Mouse (Mus musculus) thymus, adult 2 months (tissue): ENCODE measurements at regions not wholly inside any gene's neighbourhood (a gene's known extent, or its start where the extent isn't known, plus 50 kb on each side); places are given as distances from the start of the nearest gene placed in this dataset.

Experiments used
- DNase-seq: peaks from one replicate; pipeline ENCODE4 v3.0.0; 2021
- H3K27ac ChIP-seq: fragments of 200-500 bp; 2 replicates; pipeline ENCODE4 v1.5.1; 2012; ENCODE audit warnings: low read length, control low read depth; ENCODE audit not compliant: control insufficient read depth, insufficient read depth
- H3K27me3 ChIP-seq: fragments of 200-500 bp; 2 replicates; pipeline ENCODE4 v1.6.1; 2012; ENCODE audit warnings: mild to moderate bottlenecking, low read length, moderate library complexity, mixed read lengths; ENCODE audit not compliant: control insufficient read depth, insufficient read depth
- H3K36me3 ChIP-seq: fragments of 200-500 bp; 2 replicates; pipeline ENCODE4 v1.6.1; 2012; ENCODE audit warnings: mild to moderate bottlenecking, low read length, moderate library complexity; ENCODE audit not compliant: control insufficient read depth, insufficient read depth
- H3K4me1 ChIP-seq: fragments of 200-500 bp; replicated peaks from 2 replicates; pipeline ENCODE4 v1.6.1; 2012; ENCODE audit warnings: low read length; ENCODE audit not compliant: control insufficient read depth, insufficient read depth
- H3K4me3 ChIP-seq: fragments of 200-500 bp; 2 replicates; pipeline ENCODE4 v1.5.1; 2012; ENCODE audit warnings: mild to moderate bottlenecking, low read length, control low read depth, moderate library complexity; ENCODE audit not compliant: control insufficient read depth, insufficient read depth
- CTCF ChIP-seq: fragments of 200-500 bp; IDR thresholded peaks from 2 replicates; pipeline ENCODE4 v1.5.1; 2012; ENCODE audit warnings: mild to moderate bottlenecking, control low read depth, low read length, moderate library complexity, borderline replicate concordance; ENCODE audit not compliant: control insufficient read depth, poor library complexity, insufficient read depth; ENCODE audit errors: extremely low read depth
- POLR2A ChIP-seq: fragments of 200-500 bp; IDR thresholded peaks from 2 replicates; pipeline ENCODE4 v1.6.1; 2012; ENCODE audit warnings: mild to moderate bottlenecking, low read length, control low read depth, moderate library complexity; ENCODE audit not compliant: control insufficient read depth, poor library complexity, insufficient read depth; ENCODE audit errors: extremely low read depth
- WGBS: fragments of 180-500 bp; shearing (Covaris S2); methylation state at CpG from one replicate; pipeline ENCODE4 v1.1.7; 2018; 5-methylcytosine and 5-hydroxymethylcytosine counted together

- no peak for DNase-seq
- TF ChIP-seq CTCF: no peak
- no peak for TF ChIP-seq POLR2A
- Histone ChIP-seq H3K4me1 (peaks cover 6% of the 10 kb centered on the region), H3K36me3 (no peaks in the 10 kb centered on the region), H3K27ac (no peak overlapping the region), H3K4me3 (no peak overlapping the region), H3K27me3 (no peaks in the 10 kb centered on the region)
- WGBS: 89% methylated on average over 10 of the region's 10 CpGs
These were observed 1143.8 kb downstream of the 4930447A16Rik start for GRCm38 (mm10) chr15:38569011-38569640.

DNA sequence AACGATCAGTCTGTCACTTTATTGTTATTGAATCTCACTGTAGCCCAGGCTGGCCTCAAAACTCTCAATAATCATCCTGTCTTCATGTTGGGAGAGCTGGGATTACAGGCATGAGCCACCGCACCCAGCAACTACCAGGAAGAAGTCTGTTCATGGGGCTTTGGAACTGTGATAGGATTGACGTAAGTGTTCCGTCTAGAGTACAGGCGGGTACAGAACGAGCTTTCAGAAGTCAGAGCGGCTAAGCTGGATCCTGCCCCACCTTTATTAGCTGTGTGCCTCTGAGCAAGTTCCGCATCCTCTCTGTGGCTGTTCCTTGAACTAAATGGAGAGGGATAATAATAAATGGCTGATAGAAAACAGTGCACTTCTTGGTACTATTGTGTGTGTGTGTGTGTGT, 1144.8 kb downstream of the 4930447A16Rik start:
- no peak overlapping the region for H3K27ac ChIP-seq
- H3K27me3 ChIP-seq: no peaks in the 10 kb centered on the region
- H3K4me3 ChIP-seq: no peak overlapping the region
- H3K36me3 ChIP-seq: no peaks in the 10 kb centered on the region
- peaks cover 9% of the 10 kb centered on the region for H3K4me1 ChIP-seq
- WGBS: 98% methylated on average over 8 of the region's 8 CpGs
- no peak for DNase-seq
- TF ChIP-seq CTCF: no peak
- no peak for TF ChIP-seq POLR2A

- TF ChIP-seq POLR2A: no peak
- TF ChIP-seq CTCF: no peak
- no peak overlapping the region for H3K27ac ChIP-seq
- WGBS: 89% methylated on average over 8 of the region's 8 CpGs
- no peaks in the 10 kb centered on the region for H3K27me3 ChIP-seq
- H3K4me1 ChIP-seq: peaks cover 9% of the 10 kb centered on the region
- DNase-seq: no peak
- no peak overlapping the region for H3K4me3 ChIP-seq
- no peaks in the 10 kb centered on the region for H3K36me3 ChIP-seq
These were observed 1145.4 kb downstream of the 4930447A16Rik start for GRCm38 (mm10) chr15:38570735-38571134.

DNA sequence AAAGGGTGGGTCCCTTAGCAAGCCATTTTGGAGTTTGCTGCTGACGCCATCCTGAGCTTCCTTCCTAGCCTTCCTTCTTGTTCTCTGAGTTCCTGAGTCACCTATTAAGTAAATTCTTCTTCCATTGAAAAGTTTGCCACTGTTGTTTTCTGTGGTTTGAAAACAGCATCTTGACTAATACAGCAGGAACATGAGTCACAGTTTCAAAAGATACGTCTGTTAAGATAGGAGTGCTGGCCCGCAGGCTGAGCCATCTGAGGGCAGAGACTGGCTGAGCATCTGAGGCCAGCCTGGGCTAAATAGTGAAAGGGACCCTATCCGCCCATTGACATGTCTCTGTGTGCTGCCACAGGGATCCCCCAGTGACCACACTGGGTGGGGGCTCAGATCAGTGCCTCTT, 1147.3 kb downstream of the 4930447A16Rik start:
- 94% methylated on average over 4 of the region's 4 CpGs for WGBS
- DNase-seq: no peak
- TF ChIP-seq POLR2A: no peak
- TF ChIP-seq CTCF: no peak

GRCm38 (mm10) chr15:38574447-38574846, 1149.1 kb downstream of the 4930447A16Rik start:
- Histone ChIP-seq H3K27ac (no peak overlapping the region), H3K4me3 (no peak overlapping the region), H3K4me1 (0 out of 2 replicates have a peak, but pooled peaks cover 4% of the 10 kb centered on the region), H3K27me3 (no peaks in the 10 kb centered on the region), H3K36me3 (no peaks in the 10 kb centered on the region)
- no peak for DNase-seq
- WGBS: 32% methylated on average over 8 of the region's 8 CpGs
- TF ChIP-seq CTCF (no peak), POLR2A (no peak)

More for the DNA sequence above, 1147.3 kb downstream of the 4930447A16Rik start:
- Histone ChIP-seq H3K4me1 (peaks cover 4% of the 10 kb centered on the region; the same call in 1 of the 2 replicates), H3K36me3 (no peaks in the 10 kb centered on the region), H3K27me3 (no peaks in the 10 kb centered on the region), H3K27ac (no peak overlapping the region), H3K4me3 (no peak overlapping the region)

GRCm38 (mm10) chr15:38575254-38575653, 1149.9 kb downstream of the 4930447A16Rik start:
- no peak overlapping the region for H3K27ac ChIP-seq
- H3K4me3 ChIP-seq: no peak overlapping the region
- no peaks in the 10 kb centered on the region for H3K36me3 ChIP-seq
- DNase-seq: no peak
- H3K4me1 ChIP-seq: 0 out of 2 replicates have a peak, but pooled peaks cover 4% of the 10 kb centered on the region
- 27% methylated on average over 4 of the region's 4 CpGs for WGBS
- TF ChIP-seq POLR2A (no peak), CTCF (no peak)
- no peaks in the 10 kb centered on the region for H3K27me3 ChIP-seq

DNA sequence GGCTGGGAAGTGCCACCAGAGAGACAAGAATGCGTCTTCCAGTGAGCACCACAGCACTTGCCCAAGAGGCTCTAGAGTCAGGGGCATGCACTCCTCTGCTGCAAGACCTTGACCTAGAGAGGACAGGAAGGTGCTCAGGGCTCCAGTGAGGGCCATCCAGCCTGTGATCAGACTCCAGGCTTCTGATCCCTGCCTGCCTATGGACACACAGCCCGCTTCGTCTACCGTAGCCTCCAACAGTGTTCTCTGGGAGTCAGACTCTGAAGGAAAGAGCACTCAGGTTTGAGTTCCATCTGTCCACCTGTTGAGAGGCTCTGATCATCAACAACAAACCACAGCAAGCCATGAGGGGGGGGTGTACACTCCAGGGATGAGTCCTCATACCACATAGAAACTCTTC, 1152.3 kb downstream of the 4930447A16Rik start:
- Histone ChIP-seq H3K27ac (no peak overlapping the region), H3K4me3 (no peak overlapping the region), H3K4me1 (0 out of 2 replicates have a peak, but pooled peaks cover 4% of the 10 kb centered on the region), H3K27me3 (no peaks in the 10 kb centered on the region), H3K36me3 (no peaks in the 10 kb centered on the region)
- TF ChIP-seq POLR2A (no peak), CTCF (no peak)
- 97% methylated on average over 4 of the region's 4 CpGs for WGBS
- no peak for DNase-seq
